Mouse (Mus musculus) thymus, adult 2 months (tissue): Measurements from ENCODE around the gene Caln1.

Experiments
- CTCF ChIP-seq: fragments of 200-500 bp; IDR thresholded peaks from 2 replicates; pipeline ENCODE4 v1.5.1; 2012; ENCODE audit warnings: mild to moderate bottlenecking, control low read depth, low read length, moderate library complexity, borderline replicate concordance; ENCODE audit not compliant: control insufficient read depth, poor library complexity, insufficient read depth; ENCODE audit errors: extremely low read depth
- POLR2A ChIP-seq: fragments of 200-500 bp; IDR thresholded peaks from 2 replicates; pipeline ENCODE4 v1.6.1; 2012; ENCODE audit warnings: mild to moderate bottlenecking, low read length, control low read depth, moderate library complexity; ENCODE audit not compliant: control insufficient read depth, poor library complexity, insufficient read depth; ENCODE audit errors: extremely low read depth

GRCm38 (mm10) chr5:130658141-130658540, 288.9 kb downstream of the Caln1 start:
- TF ChIP-seq CTCF (no peak), POLR2A (no peak)
